Mouse (Mus musculus): ENCODE results near the gene Nufip2. TPM values are rescaled to one million over a fixed set of nuclear protein-coding genes. Genes with fewer than 3 reads are reported as not detected.
"Not testable (repeated sequence)": the region's sequence is repeated elsewhere in the genome, so short reads cannot be mapped to it uniquely, and the experiment has no call there.

Gene Nufip2
- 10 to 100 TPM; 43.0 to 57.7 TPM for total RNA-seq (2021)
- long read RNA-seq, experiment 1, full-length matches to known transcripts = 3 of 4 reads
- long read RNA-seq, experiment 1, partial matches to known transcripts = 1 of 4 reads
- long read RNA-seq, experiment 1, other reads (novel, unspliced or antisense) = 0 of 4 reads
- long read RNA-seq, experiment 2, full-length matches to known transcripts = 4 of 9 reads
- long read RNA-seq, experiment 2, partial matches to known transcripts = 1 of 9 reads
- long read RNA-seq, experiment 2, other reads (novel, unspliced or antisense) = 4 of 9 reads

- peak; percentile 98 for DNase-seq
These were observed at the start of gene Nufip2 for GRCm38 (mm10) chr11:77685383-77686265. Gene Nufip2, plus strand, starts transcription at chr11:77686155.

DNA sequence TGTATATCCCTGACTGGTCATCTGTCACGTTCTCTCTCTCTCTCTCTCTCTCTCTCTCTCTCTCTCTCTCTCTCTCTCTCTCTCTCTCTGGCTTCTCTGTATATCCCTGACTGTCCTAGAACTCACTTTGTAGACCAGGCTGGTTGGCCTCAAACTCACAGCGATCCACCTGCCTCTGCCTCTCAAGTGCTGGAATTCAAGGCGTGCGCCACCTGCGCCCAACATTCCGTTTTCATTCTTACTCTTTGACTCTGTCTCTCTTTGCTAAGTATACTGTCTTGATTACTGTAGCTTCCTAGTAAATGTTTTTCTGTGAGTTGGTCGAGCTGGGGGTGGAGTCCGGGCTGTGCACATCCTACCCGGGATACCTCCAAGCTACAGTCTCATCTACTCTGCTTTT lies 44.6 kb upstream of the Nufip2 start:
- DNase-seq = no peak

- DNase-seq = no peak
These were observed 40.5 kb upstream of the Nufip2 start for GRCm38 (mm10) chr11:77645481-77645880.

- no peak for DNase-seq
These were observed 37.1 kb upstream of the Nufip2 start for GRCm38 (mm10) chr11:77648878-77649277.

DNA sequence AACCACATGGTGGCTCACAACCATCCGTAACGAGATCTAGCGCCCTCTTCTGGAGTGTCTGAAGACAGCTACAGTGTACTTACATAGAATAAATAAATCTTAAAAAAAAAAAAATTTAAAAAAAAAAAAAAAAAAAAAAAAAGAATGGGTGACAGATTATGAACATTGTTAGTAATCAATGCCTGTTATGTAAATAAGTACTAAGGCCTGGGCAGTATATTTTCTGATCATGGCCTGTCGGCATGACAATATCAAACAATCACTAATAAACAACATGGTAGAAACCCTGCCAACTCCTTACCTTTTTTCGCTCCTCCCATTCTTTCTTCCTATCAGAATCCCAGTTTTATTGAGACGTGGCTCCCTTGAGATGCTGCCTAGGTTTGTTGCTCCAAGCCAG lies 33.5 kb upstream of the Nufip2 start:
- no peak for DNase-seq

- not testable (repeated sequence) for DNase-seq
These were observed 32.4 kb upstream of the Nufip2 start for GRCm38 (mm10) chr11:77653406-77654190.

DNA sequence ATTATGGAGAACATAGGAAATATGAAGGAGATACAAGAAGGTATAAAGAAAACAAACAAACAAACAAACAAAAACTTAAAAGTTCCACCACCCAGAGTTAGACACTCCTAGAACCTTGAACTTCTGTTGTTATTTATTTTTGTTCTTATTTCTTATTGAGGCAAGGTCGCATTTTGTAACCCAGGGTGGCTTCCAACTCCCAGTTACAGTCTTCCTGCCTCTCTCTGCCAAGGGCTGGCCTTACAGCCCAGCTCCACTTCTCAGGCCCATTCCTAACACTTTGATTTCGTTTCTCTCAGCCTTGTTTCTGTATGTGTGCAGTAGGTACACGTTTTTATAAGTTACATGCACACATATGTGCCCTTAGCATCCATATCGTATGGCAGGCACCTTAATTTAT lies 26.0 kb upstream of the Nufip2 start:
- no peak for DNase-seq

DNA sequence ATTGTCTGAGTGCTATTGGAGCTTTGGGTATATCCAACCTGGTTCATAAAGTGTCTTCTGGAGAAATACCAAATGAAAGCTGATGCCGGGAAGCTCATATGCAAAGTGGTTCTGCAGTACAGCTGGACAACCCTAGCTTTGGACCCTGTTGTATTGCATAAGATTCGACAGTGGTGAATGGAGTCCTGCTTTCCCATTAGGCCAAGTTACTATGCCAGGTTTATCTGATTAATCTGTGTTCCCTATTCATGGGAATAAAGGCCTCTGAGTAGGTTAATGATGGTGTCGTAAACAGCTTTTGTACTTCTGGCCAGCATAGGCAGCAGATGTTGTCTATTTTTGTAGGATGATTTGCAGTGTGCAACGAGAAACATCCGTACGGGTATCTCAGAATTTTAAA lies 22.3 kb upstream of the Nufip2 start:
- no peak for DNase-seq

DNA sequence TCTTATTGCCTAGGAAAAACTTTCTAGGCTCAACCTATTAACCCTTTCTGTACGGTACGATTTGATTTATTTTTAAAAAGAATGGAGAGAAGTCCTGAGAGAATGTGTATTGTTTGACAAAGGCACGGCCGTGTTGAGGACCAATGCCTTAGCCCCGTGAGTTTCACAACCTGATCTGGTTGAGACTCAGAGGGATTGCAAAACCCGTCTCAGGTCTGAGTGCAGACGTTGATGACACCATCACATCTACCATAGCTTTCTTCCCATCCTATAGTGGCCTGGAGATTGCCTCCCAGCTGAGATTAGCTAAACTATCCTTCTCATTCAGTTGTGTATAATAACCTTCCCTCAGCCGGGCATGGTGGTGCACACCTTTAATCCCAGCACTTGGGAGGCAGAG lies 21.9 kb upstream of the Nufip2 start:
- DNase-seq = no peak

GRCm38 (mm10) chr11:77665384-77665783 lies 20.6 kb upstream of the Nufip2 start:
- not testable (repeated sequence) for DNase-seq

- DNase-seq = not testable (repeated sequence)
These were observed 19.2 kb upstream of the Nufip2 start for GRCm38 (mm10) chr11:77666766-77667165.

- no peak for DNase-seq
These were observed 13.2 kb upstream of the Nufip2 start for GRCm38 (mm10) chr11:77672746-77673145.

GRCm38 (mm10) chr11:77673428-77673991 lies 12.4 kb upstream of the Nufip2 start:
- no peak for DNase-seq

- no peak for DNase-seq
These were observed 5.9 kb upstream of the Nufip2 start for GRCm38 (mm10) chr11:77680018-77680417.

GRCm38 (mm10) chr11:77684896-77685295 lies 1.1 kb upstream of the Nufip2 start:
- DNase-seq = no peak

DNA sequence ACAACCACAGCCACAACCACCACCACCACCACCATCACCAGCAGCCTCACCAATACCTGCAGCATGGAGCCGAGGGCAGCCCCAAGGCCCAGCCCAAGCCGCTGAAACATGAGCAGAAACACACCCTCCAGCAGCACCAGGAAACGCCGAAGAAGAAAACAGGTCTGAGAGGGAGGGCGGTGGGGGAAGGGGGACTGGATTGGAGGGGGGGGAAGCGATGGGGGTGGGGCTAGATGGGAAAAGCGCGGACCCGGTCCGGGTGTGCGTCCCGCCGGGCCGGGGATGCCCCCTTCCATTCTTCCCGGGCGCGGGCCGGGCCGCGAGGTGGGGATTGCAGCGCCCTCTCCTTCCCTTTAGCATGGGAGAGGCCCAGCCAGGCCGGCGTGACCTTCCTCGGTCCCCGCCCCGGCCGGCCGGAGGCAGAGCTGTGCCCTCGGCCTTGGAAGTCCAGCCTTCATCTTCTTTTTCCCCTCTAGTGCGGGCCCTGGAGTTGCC lies 438 bp downstream of the Nufip2 start:
- DNase-seq = peak; percentile 55

DNA sequence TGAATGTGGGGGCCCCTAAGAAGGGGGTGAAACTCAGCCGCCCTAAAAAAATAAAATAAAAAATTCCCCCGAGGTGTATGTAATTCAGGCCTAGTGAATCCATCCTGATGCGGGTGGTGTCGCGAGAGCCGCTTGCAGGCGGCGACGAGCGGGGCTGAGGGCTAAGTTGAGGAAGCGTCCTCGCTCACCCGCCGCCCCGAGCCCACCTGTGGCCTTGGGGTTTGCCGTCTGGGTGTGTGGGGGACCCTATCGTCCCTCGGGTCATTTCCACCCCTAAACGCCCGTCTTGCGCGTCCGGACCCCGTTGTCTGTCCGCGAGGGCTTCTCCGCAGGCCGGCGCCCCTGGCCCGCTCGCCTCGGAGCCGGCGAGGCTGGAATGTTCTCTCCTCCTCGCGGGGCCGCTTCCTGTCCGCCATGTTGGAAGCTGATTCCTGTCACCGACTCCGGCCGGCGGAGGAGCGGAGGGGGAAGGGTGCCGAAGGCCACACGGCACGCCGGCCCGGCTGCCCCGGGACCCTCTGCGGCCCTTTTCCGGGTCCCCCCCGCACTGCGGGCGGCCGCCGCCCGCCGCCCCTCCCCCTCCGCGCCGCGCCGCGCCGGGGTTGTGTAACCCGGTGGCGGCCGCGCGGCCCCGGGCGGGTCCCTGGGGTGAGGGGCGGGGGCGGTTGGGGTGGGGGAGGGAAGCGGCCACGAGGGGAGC lies 1.0 kb downstream of the Nufip2 start:
- peak; percentile 70 for DNase-seq

GRCm38 (mm10) chr11:77687541-77688131 lies 1.7 kb downstream of the Nufip2 start:
- peak; percentile 51 for DNase-seq

DNA sequence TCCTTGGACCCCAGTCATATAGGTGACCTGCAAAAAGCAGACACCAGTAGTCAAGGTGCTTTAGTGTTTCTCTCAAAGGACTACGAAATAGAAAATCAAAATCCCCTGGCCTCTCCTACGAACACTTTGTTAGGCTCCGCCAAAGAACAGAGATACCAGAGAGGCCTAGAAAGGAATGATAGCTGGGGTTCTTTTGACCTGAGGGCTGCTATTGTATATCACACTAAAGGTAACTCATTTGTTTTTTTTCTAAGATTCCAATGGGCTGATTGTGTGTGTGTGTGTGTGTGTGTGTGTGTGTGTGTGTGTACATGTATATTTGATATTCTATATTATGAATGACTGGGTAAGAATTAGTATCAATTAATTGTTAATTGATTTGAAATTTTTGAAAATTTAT lies 7.1 kb downstream of the Nufip2 start:
- no peak for DNase-seq

DNA sequence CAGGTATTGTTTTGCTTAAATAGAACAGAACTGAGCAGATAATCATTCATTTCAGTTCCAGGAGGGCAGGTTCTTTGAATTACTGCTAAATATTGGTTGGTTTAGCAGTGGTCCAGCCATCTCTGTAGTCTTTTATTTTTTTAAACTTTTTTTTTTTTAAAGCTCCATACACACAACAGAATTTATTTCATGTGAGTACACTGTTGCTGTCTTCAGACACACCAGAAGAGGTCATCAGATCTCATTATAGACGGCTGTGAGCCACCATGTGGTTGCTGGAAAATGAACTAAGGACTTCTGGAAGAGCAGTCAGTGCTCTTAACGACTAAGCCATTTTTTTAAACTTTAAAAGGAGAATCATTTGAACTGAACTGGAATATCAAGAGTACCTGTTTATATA lies 11.3 kb downstream of the Nufip2 start:
- no peak for DNase-seq

GRCm38 (mm10) chr11:77705920-77706319 lies 20.0 kb downstream of the Nufip2 start:
- DNase-seq = no peak

Measured in gastrocnemius, postnatal 10 days (tissue).